Mouse (Mus musculus) cortical plate, adult 2 months (tissue): Measurements from ENCODE around the gene Igf2.

Experiments used
- CTCF ChIP-seq: fragments of 200-500 bp; IDR thresholded peaks from 2 replicates; pipeline ENCODE4 v1.5.1; 2011; ENCODE audit warnings: mild to moderate bottlenecking, control low read depth, low read length; ENCODE audit not compliant: insufficient read depth; ENCODE audit errors: extremely low read depth
- POLR2A ChIP-seq: fragments of 200-500 bp; IDR thresholded peaks from 2 replicates; pipeline ENCODE4 v1.6.1; 2011; ENCODE audit warnings: mild to moderate bottlenecking, low read length, control low read depth; ENCODE audit not compliant: insufficient read depth; ENCODE audit errors: extremely low read depth

DNA sequence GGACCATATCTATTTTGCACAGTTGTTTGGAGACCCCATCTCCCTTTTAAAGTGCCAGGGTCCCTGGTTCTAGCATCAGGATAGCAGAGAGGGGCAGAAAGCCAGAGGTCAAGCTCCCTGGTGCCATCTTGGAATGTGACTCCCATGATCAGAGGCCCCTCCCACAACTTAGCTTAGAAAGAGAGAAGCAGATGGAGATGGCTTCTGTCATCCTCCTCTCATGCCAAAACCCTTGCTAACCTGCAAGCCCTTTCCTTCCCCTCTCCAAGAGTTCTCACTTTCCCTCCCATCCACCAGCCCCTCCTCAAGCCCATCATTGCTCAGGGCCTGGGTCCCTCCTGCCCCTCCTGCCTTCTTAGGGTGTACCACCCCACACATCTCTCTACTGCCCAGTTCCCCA, 30.4 kb downstream of the Igf2 start:
- no peak for TF ChIP-seq CTCF
- TF ChIP-seq POLR2A, result no peak
